Mouse (Mus musculus): ENCODE measurements around the gene Srsf10.

GRCm38 (mm10) chr4:135818366-135818765 lies 37.2 kb upstream of the Srsf10 start:
- TF ChIP-seq TAL1 (IDR thresholded peaks at IDR 0.05; ENCODE audit: low read length) (no peak), GATA1 (IDR thresholded peaks at IDR 0.05; ENCODE audit: low read length) (no peak)
